Mouse (Mus musculus) layer of hippocampus, postnatal 14 days (tissue): ENCODE data around the gene Ffar1. TPM values are rescaled to one million over a fixed set of nuclear protein-coding genes. Genes with fewer than 3 reads are reported as not detected.

Experiments
- total RNA-seq, 2 experiments: library from RNA; stranded (reverse); gene quantifications; 2 replicates each; pipeline ENCODE4 v1.2.3; 2021

Gene Ffar1
- total RNA-seq, 2 experiments from 2014 or later: not detected

Other genes starting within 250 kb of the Ffar1 start
- gene Upk1a, start 248.7 kb downstream of the Ffar1 start, total RNA-seq: under 1 TPM in 1 of 2 experiments, not detected in 1; 0.52 TPM
- gene Cox6b1, start 235.4 kb downstream of the Ffar1 start, total RNA-seq: 100 to 1,000 TPM; 793 to 817 TPM
- not detected for gene Etv2, start 225.7 kb downstream of the Ffar1 start, total RNA-seq
- gene Rbm42, start 211.2 kb downstream of the Ffar1 start, total RNA-seq: 10 to 100 TPM; 70.4 to 75.5 TPM
- gene Haus5, start 196.6 kb downstream of the Ffar1 start, total RNA-seq: 1 to 10 TPM; 4.5 to 5.0 TPM
- not detected for gene Pmis2, start 190.0 kb downstream of the Ffar1 start, total RNA-seq
- gene 2200002J24Rik, start 162.6 kb downstream of the Ffar1 start, total RNA-seq: not detected
- 1 to 10 TPM in 1 of 2 experiments, under 1 TPM in 1; 0.79 to 1.4 TPM for gene Atp4a, start 149.4 kb downstream of the Ffar1 start, total RNA-seq
- gene Tmem147, start 132.0 kb downstream of the Ffar1 start, total RNA-seq: 100 to 1,000 TPM; 127 to 143 TPM
- not detected for gene Gapdhs, start 117.9 kb downstream of the Ffar1 start, total RNA-seq
- gene Sbsn, start 110.1 kb downstream of the Ffar1 start, total RNA-seq: 10 to 100 TPM in 1 of 2 experiments, 1 to 10 TPM in 1; 6.8 to 10.7 TPM
- 1 to 10 TPM; 1.3 to 2.2 TPM for gene Dmkn, start 97.8 kb downstream of the Ffar1 start, total RNA-seq
- gene Krtdap, start 73.7 kb downstream of the Ffar1 start, total RNA-seq: not detected
- gene Ffar2, start 37.8 kb downstream of the Ffar1 start, total RNA-seq: not detected
- gene Ffar3, start 5.4 kb downstream of the Ffar1 start, total RNA-seq: under 1 TPM; 0.24 to 0.32 TPM
- not detected for gene Cd22, start 18.8 kb upstream of the Ffar1 start, total RNA-seq
- gene Mag, start 53.3 kb upstream of the Ffar1 start, total RNA-seq: 100 to 1,000 TPM; 306 to 317 TPM
- gene Hamp2, start 63.1 kb upstream of the Ffar1 start, total RNA-seq: not detected
- gene Hamp, start 82.5 kb upstream of the Ffar1 start, total RNA-seq: not detected
- 100 to 1,000 TPM; 122 to 124 TPM for gene Usf2, start 95.2 kb upstream of the Ffar1 start, total RNA-seq
- 10 to 100 TPM in 1 of 2 experiments, 1 to 10 TPM in 1; 9.0 to 11.4 TPM for gene Lsr, start 111.9 kb upstream of the Ffar1 start, total RNA-seq
- gene Fam187b, start 112.2 kb upstream of the Ffar1 start, total RNA-seq: under 1 TPM; 0.25 to 0.43 TPM
- 10 to 100 TPM; 32.1 to 32.4 TPM for gene Fxyd5, start 180.9 kb upstream of the Ffar1 start, total RNA-seq
- gene Fxyd7, start 189.9 kb upstream of the Ffar1 start, total RNA-seq: 100 to 1,000 TPM; 333 to 341 TPM
- gene Fxyd1, start 195.6 kb upstream of the Ffar1 start, total RNA-seq: 100 to 1,000 TPM in 1 of 2 experiments, 10 to 100 TPM in 1; 62.6 to 118 TPM
- gene Lgi4, start 197.8 kb upstream of the Ffar1 start, total RNA-seq: 10 to 100 TPM; 21.8 to 23.3 TPM
- gene Fxyd3, start 215.1 kb upstream of the Ffar1 start, total RNA-seq: under 1 TPM; 0.55 to 0.72 TPM